Mouse (Mus musculus) liver, embryonic 14.5 days (tissue): Measurements from ENCODE around the gene Ap3b2. TPM values are rescaled to one million over a fixed set of nuclear protein-coding genes. Genes with fewer than 3 reads are reported as not detected.
"Not testable (repeated sequence)": the region's sequence is repeated elsewhere in the genome, so short reads cannot be mapped to it uniquely, and the experiment has no call there.

Experiments used
- ATAC-seq: fragments of 200-750 bp; cut with Nextera tagmentation; 2 replicates; pipeline ENCODE4 v1.8.0; 2017; ENCODE audit warnings: moderate number of reproducible peaks, mild to moderate bottlenecking, moderate library complexity; ENCODE audit not compliant: insufficient read depth
- DNase-seq, 3 experiments: peaks; one replicate each; pipeline ENCODE4 v3.0.0-alpha.2; 2012 to 2013; ENCODE audit warnings: low read depth in 3 of 3, low spot score in 3 of 3
- H3K27ac ChIP-seq: fragments of 300-500 bp; sonication (generic); 2 replicates; pipeline ENCODE4 v1.5.1; 2014; ENCODE audit warnings: moderate library complexity, mild to moderate bottlenecking, control low read depth, inconsistent platforms
- H3K27me3 ChIP-seq: fragments of 300-500 bp; sonication (generic); 2 replicates; pipeline ENCODE4 v1.6.1; 2014; ENCODE audit warnings: mild to moderate bottlenecking, low read length, moderate library complexity; ENCODE audit not compliant: control insufficient read depth, insufficient read depth
- H3K36me3 ChIP-seq: fragments of 300-500 bp; sonication (generic); replicated peaks from 2 replicates; pipeline ENCODE4 v1.6.1; 2014; ENCODE audit warnings: low read depth; ENCODE audit not compliant: control insufficient read depth, insufficient read depth
- H3K4me1 ChIP-seq, 2 experiments: fragments of 200-500 bp in 1 of 2; fragments of 300-500 bp in 1 of 2; sonication (generic) in 1 of 2; replicated peaks; 2 replicates each; pipeline ENCODE4 v1.6.1; 2012 to 2014; ENCODE audit warnings: antibody characterized with exemption in 1 of 2, inconsistent platforms in 1 of 2, low read length in 1 of 2; ENCODE audit not compliant: control insufficient read depth in 2 of 2, insufficient read depth in 2 of 2
- H3K4me2 ChIP-seq: fragments of 300-500 bp; sonication (generic); 2 replicates; pipeline ENCODE4 v1.6.1; 2014; ENCODE audit warnings: low read depth, mild to moderate bottlenecking, control low read depth, moderate library complexity
- H3K4me3 ChIP-seq, 2 experiments: fragments of 200-500 bp in 1 of 2; fragments of 300-500 bp in 1 of 2; sonication (generic) in 1 of 2; 2 replicates each; pipeline ENCODE4 v1.5.1; 2012 to 2014; ENCODE audit warnings: low read depth in 2 of 2, low read length in 2 of 2, mild to moderate bottlenecking in 2 of 2, control low read depth in 1 of 2, inconsistent platforms in 1 of 2, moderate library complexity in 1 of 2; ENCODE audit not compliant: insufficient read depth in 1 of 2
- H3K9ac ChIP-seq: fragments of 300-500 bp; sonication (generic); replicated peaks from 2 replicates; pipeline ENCODE4 v1.6.1; 2014; ENCODE audit warnings: mild to moderate bottlenecking, control low read depth, moderate library complexity
- H3K9me3 ChIP-seq: fragments of 300-500 bp; sonication (generic); 2 replicates; pipeline ENCODE4 v1.6.1; 2016; ENCODE audit warnings: low read length, mixed read lengths; ENCODE audit not compliant: control insufficient read depth
- CTCF ChIP-seq: IDR thresholded peaks from 2 replicates; pipeline ENCODE4 v1.5.1; 2016; ENCODE audit warnings: antibody characterized with exemption, low read depth, control low read depth
- EP300 ChIP-seq: IDR thresholded peaks from 2 replicates; pipeline ENCODE4 v1.6.1; 2016; ENCODE audit warnings: antibody characterized with exemption, low read depth
- WGBS: fragments of 180-500 bp; shearing (Covaris S2); extraction: QIAGEN DNeasy Blood & Tissue Kit; methylation state at CpG from one replicate; pipeline ENCODE4 v1.1.7; 2014; ENCODE audit not compliant: insufficient replicate concordance; 5-methylcytosine and 5-hydroxymethylcytosine counted together
- polyA plus RNA-seq, 2 experiments: library from polyadenylated mRNA; depleted of rRNA in 1 of 2; stranded (reverse) in 1 of 2; unstranded in 1 of 2; fragments of >200 nt; fragmentation: Nextera tagmentation in 1 of 2; extraction: Ambion mirVana in 1 of 2; gene quantifications; 2 replicates each; pipeline versions ENCODE4 v1.2.1 to v1.2.3; 2012 to 2014

Ap3b2 gene
- polyA plus RNA-seq, 2 experiments = 0.03 TPM; not detected in 1

GRCm38 (mm10) chr7:81497171-81497570 is 3.4 kb upstream of the Ap3b2 start:
- H3K27me3 ChIP-seq = peaks cover 20% of the 10 kb centered on the region
- TF ChIP-seq CTCF (no peak), EP300 (no peak)
- H3K4me2 ChIP-seq = no peak overlapping the region
- ATAC-seq (no peak), DNase-seq (no peak)
- no peaks in the 10 kb centered on the region for H3K36me3 ChIP-seq
- H3K4me1 ChIP-seq = no peaks in the 10 kb centered on the region; a peak in 1 of 4 replicates
- 40% methylated on average over 6 of the region's 6 CpGs for WGBS
- no peaks in the 10 kb centered on the region for H3K9me3 ChIP-seq
- no peak overlapping the region for H3K4me3 ChIP-seq
- no peak overlapping the region for H3K27ac ChIP-seq
- no peak overlapping the region for H3K9ac ChIP-seq

- H3K36me3 ChIP-seq = no peaks in the 10 kb centered on the region
- no peak overlapping the region for H3K4me3 ChIP-seq
- no peak overlapping the region for H3K9ac ChIP-seq
- ATAC-seq (no peak), DNase-seq (no peak)
- no peaks in the 10 kb centered on the region for H3K4me1 ChIP-seq
- H3K9me3 ChIP-seq = no peaks in the 10 kb centered on the region
- no peak overlapping the region for H3K4me2 ChIP-seq
- H3K27me3 ChIP-seq = peaks cover 20% of the 10 kb centered on the region
- no peak for TF ChIP-seq CTCF
- TF ChIP-seq EP300 = no peak
- H3K27ac ChIP-seq = no peak overlapping the region
- 49% methylated on average over 9 of the region's 9 CpGs for WGBS
Measured at GRCm38 (mm10) chr7:81492628-81493027, 1.1 kb downstream of the Ap3b2 start.

GRCm38 (mm10) chr7:81489649-81490048 is 4.1 kb downstream of the Ap3b2 start:
- Histone ChIP-seq H3K9ac (no peak overlapping the region), H3K4me2 (no peak overlapping the region), H3K27me3 (peaks cover 20% of the 10 kb centered on the region), H3K27ac (no peak overlapping the region), H3K9me3 (no peaks in the 10 kb centered on the region), H3K4me3 (no peak overlapping the region), H3K36me3 (no peaks in the 10 kb centered on the region), H3K4me1 (no peaks in the 10 kb centered on the region)
- ATAC-seq = no peak
- 12% methylated on average over 9 of the region's 9 CpGs for WGBS
- no peak for DNase-seq
- TF ChIP-seq EP300 (no peak), CTCF (no peak)

- 11% methylated on average over 8 of the region's 8 CpGs for WGBS
- Histone ChIP-seq H3K4me3 (no peak overlapping the region), H3K9me3 (no peaks in the 10 kb centered on the region), H3K4me2 (no peak overlapping the region), H3K9ac (no peak overlapping the region), H3K27me3 (no peaks in the 10 kb centered on the region; the same call in 1 of the 2 replicates), H3K36me3 (no peaks in the 10 kb centered on the region), H3K27ac (no peak overlapping the region), H3K4me1 (no peaks in the 10 kb centered on the region)
- no peak for TF ChIP-seq CTCF
- TF ChIP-seq EP300 = no peak
- DNase-seq (no peak), ATAC-seq (no peak)
Measured at GRCm38 (mm10) chr7:81480800-81481199, 12.9 kb downstream of the Ap3b2 start.

GRCm38 (mm10) chr7:81479531-81480090 is 14.1 kb downstream of the Ap3b2 start:
- no peak overlapping the region for H3K4me2 ChIP-seq
- no peaks in the 10 kb centered on the region for H3K9me3 ChIP-seq
- H3K36me3 ChIP-seq = no peaks in the 10 kb centered on the region
- 34% methylated on average over 3 of the region's 3 CpGs for WGBS
- ATAC-seq (no peak), DNase-seq (no peak)
- H3K4me1 ChIP-seq = no peaks in the 10 kb centered on the region
- TF ChIP-seq CTCF (no peak), EP300 (no peak)
- H3K27ac ChIP-seq = no peak overlapping the region
- no peak overlapping the region for H3K9ac ChIP-seq
- H3K4me3 ChIP-seq = no peak overlapping the region
- H3K27me3 ChIP-seq = no peaks in the 10 kb centered on the region; the same call in 1 of the 2 replicates

- DNase-seq, H3K36me3 ChIP-seq, H3K4me3 ChIP-seq, H3K9ac ChIP-seq, H3K9me3 ChIP-seq, H3K27ac ChIP-seq, ATAC-seq, H3K4me1 ChIP-seq, H3K27me3 ChIP-seq, H3K4me2 ChIP-seq: not testable (repeated sequence)
Measured at GRCm38 (mm10) chr7:81478261-81478660, 15.5 kb downstream of the Ap3b2 start.
